Mouse (Mus musculus): ENCODE results near the gene Nipbl.

GRCm38 (mm10) chr15:8459979-8460378, 15.7 kb upstream of the Nipbl start:
- no peak for TF ChIP-seq CTCF (IDR thresholded peaks at IDR 0.05; ENCODE audit: low read depth)
- TF ChIP-seq EP300 (optimal IDR thresholded peaks at IDR 0.05) = no peak
